Mouse (Mus musculus): ENCODE measurements at regions not wholly inside any gene's neighbourhood (a gene's known extent, or its start where the extent isn't known, plus 50 kb on each side); places are given as distances from the start of the nearest gene placed in this dataset.

- DNase-seq (ENCODE audit: low spot score in 2 of 2) = no peak
These were observed 1268.3 kb upstream of the A1bg start for GRCm38 (mm10) chr15:62190977-62191614.

- no peak for DNase-seq (ENCODE audit: low spot score in 2 of 2)
These were observed 1267.6 kb upstream of the A1bg start for GRCm38 (mm10) chr15:62190224-62190910.

GRCm38 (mm10) chr15:62189565-62190181, 1266.9 kb upstream of the A1bg start:
- no peak for DNase-seq (ENCODE audit: low spot score in 2 of 2)

- DNase-seq (ENCODE audit: low spot score in 2 of 2) = no peak
These were observed 1263.7 kb upstream of the A1bg start for GRCm38 (mm10) chr15:62186548-62186947.

GRCm38 (mm10) chr15:62183803-62184202, 1261.0 kb upstream of the A1bg start:
- DNase-seq (ENCODE audit: low spot score in 2 of 2) = no peak

- peak in 1 of 2 experiments; percentile 38 for DNase-seq (ENCODE audit: low spot score in 2 of 2)
These were observed 1258.7 kb upstream of the A1bg start for GRCm38 (mm10) chr15:62181454-62181910.

GRCm38 (mm10) chr15:62180718-62181117, 1257.9 kb upstream of the A1bg start:
- DNase-seq (ENCODE audit: low spot score in 2 of 2) = no peak

- DNase-seq (ENCODE audit: low spot score in 2 of 2) = no peak
These were observed 1257.0 kb upstream of the A1bg start for GRCm38 (mm10) chr15:62179801-62180200.

- DNase-seq (ENCODE audit: low spot score in 2 of 2) = no peak
These were observed 1255.8 kb upstream of the A1bg start for GRCm38 (mm10) chr15:62178568-62178967.

- DNase-seq (ENCODE audit: low spot score in 2 of 2) = no peak
These were observed 1255.1 kb upstream of the A1bg start for GRCm38 (mm10) chr15:62177768-62178410.

- DNase-seq (ENCODE audit: low spot score in 2 of 2) = no peak
These were observed 1253.3 kb upstream of the A1bg start for GRCm38 (mm10) chr15:62176076-62176475.

- no peak for DNase-seq (ENCODE audit: low spot score in 2 of 2)
These were observed 1251.1 kb upstream of the A1bg start for GRCm38 (mm10) chr15:62173633-62174543.

GRCm38 (mm10) chr15:62171632-62172031, 1248.8 kb upstream of the A1bg start:
- no peak for DNase-seq (ENCODE audit: low spot score in 2 of 2)

GRCm38 (mm10) chr15:62171167-62171566, 1248.4 kb upstream of the A1bg start:
- no peak for DNase-seq (ENCODE audit: low spot score in 2 of 2)

- DNase-seq (ENCODE audit: low spot score in 2 of 2) = no peak
These were observed 1247.5 kb upstream of the A1bg start for GRCm38 (mm10) chr15:62170337-62170736.

- no peak for DNase-seq (ENCODE audit: low spot score in 2 of 2)
These were observed 1246.8 kb upstream of the A1bg start for GRCm38 (mm10) chr15:62169591-62170019.

GRCm38 (mm10) chr15:62168958-62169590, 1246.3 kb upstream of the A1bg start:
- no peak for DNase-seq (ENCODE audit: low spot score in 2 of 2)

- no peak for DNase-seq (ENCODE audit: low spot score in 2 of 2)
These were observed 1245.7 kb upstream of the A1bg start for GRCm38 (mm10) chr15:62168522-62168921.

- DNase-seq (ENCODE audit: low spot score in 2 of 2) = no peak
These were observed 1244.0 kb upstream of the A1bg start for GRCm38 (mm10) chr15:62166786-62167185.

GRCm38 (mm10) chr15:62165826-62166500, 1243.2 kb upstream of the A1bg start:
- DNase-seq (ENCODE audit: low spot score in 2 of 2) = no peak

All from spleen, postnatal 14 days (tissue).